Mouse (Mus musculus): Measurements from ENCODE around the gene Mrpl51.

DNA sequence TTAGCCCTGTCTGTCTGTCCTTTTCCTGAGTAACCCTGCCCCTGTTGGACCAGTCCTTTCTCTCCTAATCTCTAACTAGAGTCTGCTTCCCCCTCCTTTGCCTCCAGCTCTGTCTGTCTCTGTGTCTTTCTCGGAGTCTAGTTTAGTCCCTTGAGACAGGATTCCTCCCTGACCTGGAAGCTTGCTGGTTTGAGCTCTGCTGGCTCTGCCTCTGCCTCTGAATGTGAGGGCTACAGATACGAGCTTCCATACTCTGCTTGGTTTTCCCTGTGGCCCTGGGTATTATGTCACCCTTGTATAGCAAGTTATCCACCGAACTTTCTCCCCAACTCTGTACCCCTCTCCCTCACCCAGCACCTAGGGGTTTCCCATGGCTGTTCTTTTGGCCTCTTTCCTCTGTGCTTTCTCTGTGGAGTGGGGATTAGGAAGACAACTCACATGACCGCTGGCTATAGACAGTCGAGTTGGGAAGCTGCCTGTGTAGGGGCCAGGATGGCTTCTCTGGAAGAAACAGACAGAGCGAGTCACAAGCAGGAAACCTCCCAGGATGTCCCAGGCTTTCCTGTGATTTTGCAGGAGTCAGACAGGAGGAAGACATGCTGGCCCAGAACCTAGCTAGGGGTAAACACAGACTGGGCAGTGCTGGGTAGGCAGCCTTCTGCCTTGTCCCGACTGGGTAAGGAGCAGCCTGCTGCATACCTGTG, 42.4 kb downstream of the Mrpl51 start:
- TF ChIP-seq POLR2A (IDR thresholded peaks at IDR 0.05; ENCODE audit: insufficient read depth, low read depth, low read length) (no peak), CTCF (IDR thresholded peaks at IDR 0.05; ENCODE audit: insufficient read depth, low read depth, low read length) (no peak)

Measured in olfactory bulb, adult 2 months (tissue).